Mouse (Mus musculus): ENCODE results near the gene Faap100. TPM values are rescaled to one million over a fixed set of nuclear protein-coding genes. Genes with fewer than 3 reads are reported as not detected.

Gene Faap100
- polyA plus RNA-seq, 1 experiment from 2014 or later = 14.3 TPM

GRCm38 (mm10) chr11:120381157-120381556 lies 2.6 kb upstream of the Faap100 start:
- Histone ChIP-seq H3K4me1 (replicated peaks; ENCODE audit: control insufficient read depth, insufficient read depth) (0 out of 2 replicates have a peak, but pooled peaks cover 5% of the 10 kb centered on the region), H3K27ac (replicated peaks) (no peak overlapping the region), H3K36me3 (ENCODE audit: control insufficient read depth, insufficient read depth, low read length) (peaks cover 26% of the 10 kb centered on the region), H3K9me3 (ENCODE audit: control insufficient read depth, low read length) (no peaks in the 10 kb centered on the region), H3K9ac (ENCODE audit: low read length) (no peak overlapping the region), H3K4me2 (replicated peaks; ENCODE audit: low read depth) (no peak overlapping the region), H3K27me3 (ENCODE audit: control insufficient read depth, insufficient read depth, low read length) (no peaks in the 10 kb centered on the region), H3K4me3 (ENCODE audit: low read depth, low read length) (no peak overlapping the region)
- DNase-seq (ENCODE audit: low spot score) (no peak), ATAC-seq (ENCODE audit: low FRiP score, low TSS enrichment) (no peak)
- WGBS = 85% methylated on average over 4 of the region's 4 CpGs
- no peak for TF ChIP-seq CTCF (IDR thresholded peaks at IDR 0.05; ENCODE audit: low read depth)
- TF ChIP-seq EP300 (optimal IDR thresholded peaks at IDR 0.05) = no peak

GRCm38 (mm10) chr11:120380271-120380670 lies 1.7 kb upstream of the Faap100 start:
- H3K4me1 ChIP-seq (replicated peaks; ENCODE audit: control insufficient read depth, insufficient read depth) = 0 out of 2 replicates have a peak, but pooled peaks cover 5% of the 10 kb centered on the region
- no peak overlapping the region for H3K4me3 ChIP-seq (ENCODE audit: low read depth, low read length)
- H3K36me3 ChIP-seq (ENCODE audit: control insufficient read depth, insufficient read depth, low read length) = peaks cover 21% of the 10 kb centered on the region
- 90% methylated on average over 3 of the region's 3 CpGs for WGBS
- no peak overlapping the region for H3K27ac ChIP-seq (replicated peaks)
- TF ChIP-seq EP300 (optimal IDR thresholded peaks at IDR 0.05) = no peak
- TF ChIP-seq CTCF (IDR thresholded peaks at IDR 0.05; ENCODE audit: low read depth) = no peak
- H3K9me3 ChIP-seq (ENCODE audit: control insufficient read depth, low read length) = no peaks in the 10 kb centered on the region
- no peak overlapping the region for H3K4me2 ChIP-seq (replicated peaks; ENCODE audit: low read depth)
- no peaks in the 10 kb centered on the region for H3K27me3 ChIP-seq (ENCODE audit: control insufficient read depth, insufficient read depth, low read length)
- DNase-seq (ENCODE audit: low spot score) (no peak), ATAC-seq (ENCODE audit: low FRiP score, low TSS enrichment) (no peak)
- no peak overlapping the region for H3K9ac ChIP-seq (ENCODE audit: low read length)

GRCm38 (mm10) chr11:120378031-120378610 lies 443 bp downstream of the Faap100 start:
- H3K4me3 ChIP-seq (ENCODE audit: low read depth, low read length) = peak overlapping the region; percentile 70
- 0 out of 2 replicates have a peak, but pooled peaks cover 5% of the 10 kb centered on the region for H3K4me1 ChIP-seq (replicated peaks; ENCODE audit: control insufficient read depth, insufficient read depth)
- peak overlapping the region; percentile 99 for H3K4me2 ChIP-seq (replicated peaks; ENCODE audit: low read depth)
- H3K9me3 ChIP-seq (ENCODE audit: control insufficient read depth, low read length) = no peaks in the 10 kb centered on the region
- peaks cover 24% of the 10 kb centered on the region for H3K36me3 ChIP-seq (ENCODE audit: control insufficient read depth, insufficient read depth, low read length)
- ATAC-seq (ENCODE audit: low FRiP score, low TSS enrichment) (peak; percentile 56), DNase-seq (ENCODE audit: low spot score) (peak; percentile 81)
- peak overlapping the region; percentile 71 for H3K9ac ChIP-seq (ENCODE audit: low read length)
- H3K27me3 ChIP-seq (ENCODE audit: control insufficient read depth, insufficient read depth, low read length) = no peaks in the 10 kb centered on the region
- TF ChIP-seq CTCF (IDR thresholded peaks at IDR 0.05; ENCODE audit: low read depth) = no peak
- no peak for TF ChIP-seq EP300 (optimal IDR thresholded peaks at IDR 0.05)
- WGBS = 2% methylated on average over 39 of the region's 40 CpGs
- peak overlapping the region; percentile 61; the same call in 1 of the 2 replicates for H3K27ac ChIP-seq (replicated peaks)

GRCm38 (mm10) chr11:120377337-120377736 lies 1.2 kb downstream of the Faap100 start:
- no peak for TF ChIP-seq EP300 (optimal IDR thresholded peaks at IDR 0.05)
- TF ChIP-seq CTCF (IDR thresholded peaks at IDR 0.05; ENCODE audit: low read depth) = no peak
- H3K36me3 ChIP-seq (ENCODE audit: control insufficient read depth, insufficient read depth, low read length) = peaks cover 24% of the 10 kb centered on the region
- peak overlapping the region; percentile 70; the same call in 1 of the 2 replicates for H3K4me3 ChIP-seq (ENCODE audit: low read depth, low read length)
- DNase-seq (ENCODE audit: low spot score) (no peak), ATAC-seq (ENCODE audit: low FRiP score, low TSS enrichment) (no peak)
- no peaks in the 10 kb centered on the region for H3K27me3 ChIP-seq (ENCODE audit: control insufficient read depth, insufficient read depth, low read length)
- 54% methylated on average over 10 of the region's 10 CpGs for WGBS
- H3K9ac ChIP-seq (ENCODE audit: low read length) = 0 out of 2 replicates have a peak overlapping the region, but pooled peaks have one; percentile 23
- H3K9me3 ChIP-seq (ENCODE audit: control insufficient read depth, low read length) = no peaks in the 10 kb centered on the region
- peak overlapping the region; percentile 99; the same call in 1 of the 2 replicates for H3K4me2 ChIP-seq (replicated peaks; ENCODE audit: low read depth)
- 0 out of 2 replicates have a peak, but pooled peaks cover 5% of the 10 kb centered on the region for H3K4me1 ChIP-seq (replicated peaks; ENCODE audit: control insufficient read depth, insufficient read depth)
- no peak overlapping the region for H3K27ac ChIP-seq (replicated peaks)

- Histone ChIP-seq H3K4me3 (ENCODE audit: low read depth, low read length) (no peak overlapping the region), H3K9ac (ENCODE audit: low read length) (no peak overlapping the region), H3K27ac (replicated peaks) (no peak overlapping the region), H3K4me2 (replicated peaks; ENCODE audit: low read depth) (no peak overlapping the region), H3K27me3 (ENCODE audit: control insufficient read depth, insufficient read depth, low read length) (no peaks in the 10 kb centered on the region), H3K36me3 (ENCODE audit: control insufficient read depth, insufficient read depth, low read length) (peaks cover 21% of the 10 kb centered on the region), H3K4me1 (replicated peaks; ENCODE audit: control insufficient read depth, insufficient read depth) (0 out of 2 replicates have a peak, but pooled peaks cover 5% of the 10 kb centered on the region), H3K9me3 (ENCODE audit: control insufficient read depth, low read length) (no peaks in the 10 kb centered on the region)
- DNase-seq (ENCODE audit: low spot score) (no peak), ATAC-seq (ENCODE audit: low FRiP score, low TSS enrichment) (no peak)
- WGBS = 87% methylated on average over 17 of the region's 17 CpGs
- TF ChIP-seq CTCF (IDR thresholded peaks at IDR 0.05; ENCODE audit: low read depth) (no peak), EP300 (optimal IDR thresholded peaks at IDR 0.05) (no peak)
Measured at GRCm38 (mm10) chr11:120376302-120377160, 2.0 kb downstream of the Faap100 start.

Measured in stomach, postnatal 0 days (tissue).